Mouse (Mus musculus) embryonic fibroblast, embryonic 13.5 days (primary cell): ENCODE measurements at regions not wholly inside any gene's neighbourhood (a gene's known extent, or its start where the extent isn't known, plus 50 kb on each side); places are given as distances from the start of the nearest gene placed in this dataset.

Experiments used
- H3K27ac ChIP-seq: 2 replicates; pipeline ENCODE4 v1.5.1; 2012; ENCODE audit warnings: low read length, control low read depth, inconsistent platforms; ENCODE audit not compliant: insufficient read depth
- H3K4me1 ChIP-seq: 2 replicates; pipeline ENCODE4 v1.6.1; 2011; ENCODE audit warnings: low read length; ENCODE audit not compliant: control insufficient read depth, insufficient read depth
- H3K4me3 ChIP-seq: 2 replicates; pipeline ENCODE4 v1.5.1; 2011; ENCODE audit warnings: mild to moderate bottlenecking, control low read depth, low read length; ENCODE audit not compliant: insufficient read depth
- CTCF ChIP-seq: IDR thresholded peaks from 2 replicates; pipeline ENCODE4 v1.5.1; 2011; ENCODE audit warnings: mild to moderate bottlenecking, control low read depth, low read length, moderate library complexity, borderline replicate concordance; ENCODE audit not compliant: insufficient read depth
- POLR2A ChIP-seq: IDR thresholded peaks from 2 replicates; pipeline ENCODE4 v1.6.1; 2011; ENCODE audit warnings: low read depth, mild to moderate bottlenecking, control low read depth, low read length, moderate library complexity

GRCm38 (mm10) chr15:50345536-50345935 is 3539.2 kb upstream of the Gm7489 start:
- Histone ChIP-seq H3K4me1 (no peaks in the 10 kb centered on the region), H3K27ac (no peak overlapping the region), H3K4me3 (no peak overlapping the region)
- no peak for TF ChIP-seq POLR2A
- no peak for TF ChIP-seq CTCF

GRCm38 (mm10) chr15:50346953-50347352 is 3537.8 kb upstream of the Gm7489 start:
- Histone ChIP-seq H3K4me3 (no peak overlapping the region), H3K27ac (no peak overlapping the region), H3K4me1 (no peaks in the 10 kb centered on the region)
- no peak for TF ChIP-seq CTCF
- no peak for TF ChIP-seq POLR2A

GRCm38 (mm10) chr15:50360033-50360988 is 3524.4 kb upstream of the Gm7489 start:
- Histone ChIP-seq H3K4me1 (no peaks in the 10 kb centered on the region), H3K27ac (no peak overlapping the region)
- TF ChIP-seq POLR2A: no peak
- TF ChIP-seq CTCF: no peak

GRCm38 (mm10) chr15:50361334-50361733 is 3523.4 kb upstream of the Gm7489 start:
- Histone ChIP-seq H3K4me3 (no peak overlapping the region), H3K4me1 (no peaks in the 10 kb centered on the region), H3K27ac (no peak overlapping the region)
- no peak for TF ChIP-seq CTCF
- no peak for TF ChIP-seq POLR2A

More at GRCm38 (mm10) chr15:50360033-50360988, 3524.4 kb upstream of the Gm7489 start:
- H3K4me3 ChIP-seq: no peak overlapping the region

- Histone ChIP-seq H3K4me1 (no peaks in the 10 kb centered on the region), H3K4me3 (no peak overlapping the region), H3K27ac (no peak overlapping the region)
- no peak for TF ChIP-seq CTCF
- TF ChIP-seq POLR2A: no peak
Measured at GRCm38 (mm10) chr15:50361751-50362507, 3522.8 kb upstream of the Gm7489 start.

- TF ChIP-seq POLR2A (no peak), CTCF (no peak)
Measured at GRCm38 (mm10) chr15:50400006-50400781, 3484.5 kb upstream of the Gm7489 start.

GRCm38 (mm10) chr15:50401386-50401785 is 3483.3 kb upstream of the Gm7489 start:
- TF ChIP-seq CTCF (no peak), POLR2A (no peak)
- Histone ChIP-seq H3K4me3 (no peak overlapping the region), H3K27ac (no peak overlapping the region), H3K4me1 (peaks cover 9% of the 10 kb centered on the region)

More at GRCm38 (mm10) chr15:50400006-50400781, 3484.5 kb upstream of the Gm7489 start:
- Histone ChIP-seq H3K4me1 (peaks cover 9% of the 10 kb centered on the region), H3K4me3 (no peak overlapping the region), H3K27ac (peak overlapping the region; percentile 36; the same call in 1 of the 2 replicates)

GRCm38 (mm10) chr15:50402551-50402950 is 3482.2 kb upstream of the Gm7489 start:
- Histone ChIP-seq H3K4me3 (no peak overlapping the region), H3K4me1 (peaks cover 9% of the 10 kb centered on the region), H3K27ac (no peak overlapping the region)
- TF ChIP-seq POLR2A (no peak), CTCF (no peak)

GRCm38 (mm10) chr15:50403883-50404282 is 3480.8 kb upstream of the Gm7489 start:
- H3K4me1 ChIP-seq: peaks cover 9% of the 10 kb centered on the region
- TF ChIP-seq POLR2A (no peak), CTCF (no peak)
- H3K4me3 ChIP-seq: no peak overlapping the region

More at GRCm38 (mm10) chr15:50403883-50404282, 3480.8 kb upstream of the Gm7489 start:
- no peak overlapping the region for H3K27ac ChIP-seq
